Mouse (Mus musculus) gastrocnemius, adult 2 months (tissue): Measurements from ENCODE around the gene Adgre1. TPM values are rescaled to one million over a fixed set of nuclear protein-coding genes. Genes with fewer than 3 reads are reported as not detected.
"Not testable (repeated sequence)": the region's sequence is repeated elsewhere in the genome, so short reads cannot be mapped to it uniquely, and the experiment has no call there.

Experiments used
- DNase-seq: peaks from one replicate; pipeline ENCODE4 v3.0.0; 2022
- H3K27ac ChIP-seq: fragments of 200-600 bp; 2 replicates; pipeline ENCODE4 v1.8.1; 2022; ENCODE audit warnings: mild to moderate bottlenecking
- H3K4me3 ChIP-seq: fragments of 200-600 bp; 2 replicates; pipeline ENCODE4 v1.8.1; 2022; ENCODE audit warnings: mild to moderate bottlenecking, moderate library complexity
- CTCF ChIP-seq: fragments of 200-600 bp; IDR thresholded peaks from 2 replicates; pipeline ENCODE4 v1.8.1; 2022; ENCODE audit warnings: antibody characterized with exemption, mild to moderate bottlenecking, moderate library complexity
- intact Hi-C: fragments of 180-260 bp; cut with DNase I; formaldehyde crosslinking; loops from one replicate; pipeline ENCODE4 v1.15.1; 2025
- long read RNA-seq, 2 experiments: library from polyadenylated mRNA; stranded (forward); transcript quantifications; one replicate each; pipeline ENCODE4 v2.0.0; 2021
- total RNA-seq, 2 experiments: library from RNA; stranded (reverse); gene quantifications; 2 replicates each; pipeline ENCODE4 v1.2.3; 2021

Gene Adgre1
- total RNA-seq: 1 to 10 TPM; 2.4 to 3.2 TPM
- long read RNA-seq, experiment 1, partial matches to known transcripts: 0 of 5 reads
- long read RNA-seq, experiment 1, other reads (novel, unspliced or antisense): 1 of 5 reads
- long read RNA-seq, experiment 2, partial matches to known transcripts: 0 of 1 reads
- long read RNA-seq, experiment 2, other reads (novel, unspliced or antisense): 0 of 1 reads

- no peak within 1 kb of the TSS for H3K27ac ChIP-seq
- intact Hi-C loops: no loop called here
- no peak for TF ChIP-seq CTCF
- peak within 1 kb of the TSS; percentile 48 for H3K4me3 ChIP-seq
- no peak for DNase-seq
Measured at GRCm38 (mm10) chr17:57358441-57358840, at the start of gene Adgre1. Adgre1 (plus strand) TSS chr17:57358691.

GRCm38 (mm10) chr17:57311801-57312200 lies 46.7 kb upstream of the Adgre1 start:
- TF ChIP-seq CTCF: no peak
- Histone ChIP-seq H3K27ac (no peak overlapping the region), H3K4me3 (no peak overlapping the region)
- DNase-seq: no peak
- intact Hi-C loops: no loop called here

GRCm38 (mm10) chr17:57327615-57328014 lies 30.9 kb upstream of the Adgre1 start:
- intact Hi-C loops: no loop called here
- H3K27ac ChIP-seq: no peak overlapping the region
- no peak overlapping the region for H3K4me3 ChIP-seq
- no peak for TF ChIP-seq CTCF
- no peak for DNase-seq

GRCm38 (mm10) chr17:57328944-57329343 lies 29.5 kb upstream of the Adgre1 start:
- no peak overlapping the region for H3K27ac ChIP-seq

GRCm38 (mm10) chr17:57330993-57331392 lies 27.5 kb upstream of the Adgre1 start:
- intact Hi-C loops: loop anchor here (5.0 kb wide), 1 partner anchor 339 kb away; the partner anchor contains the start of gene Clpp
- DNase-seq: no peak
- no peak for TF ChIP-seq CTCF
- no peak overlapping the region for H3K4me3 ChIP-seq
- H3K27ac ChIP-seq: no peak overlapping the region

More at GRCm38 (mm10) chr17:57328944-57329343, 29.5 kb upstream of the Adgre1 start:
- no peak overlapping the region for H3K4me3 ChIP-seq
- TF ChIP-seq CTCF: no peak
- intact Hi-C loops: no loop called here
- DNase-seq: no peak

GRCm38 (mm10) chr17:57332241-57332640 lies 26.2 kb upstream of the Adgre1 start:
- no peak for DNase-seq
- intact Hi-C loops: loop anchor here (5.0 kb wide), 1 partner anchor 340 kb away; the partner anchor contains the start of gene Clpp
- no peak overlapping the region for H3K4me3 ChIP-seq
- H3K27ac ChIP-seq: no peak overlapping the region
- TF ChIP-seq CTCF: no peak

- no peak for TF ChIP-seq CTCF
- intact Hi-C loops: loop anchor here (2.0 to 5.0 kb wide), 3 partner anchors 57 to 342 kb away; partner anchors contain the start of gene Clpp
- no peak for DNase-seq
- no peak overlapping the region for H3K4me3 ChIP-seq
- no peak overlapping the region for H3K27ac ChIP-seq
Measured at GRCm38 (mm10) chr17:57334001-57334760, 24.3 kb upstream of the Adgre1 start.

- H3K4me3 ChIP-seq: no peak overlapping the region
- no peak overlapping the region for H3K27ac ChIP-seq
- peak; percentile 86 for DNase-seq
- TF ChIP-seq CTCF: peak; percentile 92
- intact Hi-C loops: loop anchor here (1.0 to 5.0 kb wide), 4 partner anchors 58 to 342 kb away; partner anchors contain the start of gene Clpp
Measured at GRCm38 (mm10) chr17:57334761-57335150, 23.7 kb upstream of the Adgre1 start.

- not testable (repeated sequence) for H3K27ac ChIP-seq, DNase-seq, H3K4me3 ChIP-seq
- intact Hi-C loops: loop anchor here (1.0 to 2.0 kb wide), 3 partner anchors 58 to 238 kb away; no protein-coding TSS in a partner anchor
Measured at GRCm38 (mm10) chr17:57335194-57335593, 23.3 kb upstream of the Adgre1 start.

- intact Hi-C loops: loop anchor here (1.0 to 2.0 kb wide), 3 partner anchors 59 to 239 kb away; no protein-coding TSS in a partner anchor
- Histone ChIP-seq H3K4me3 (no peak overlapping the region), H3K27ac (no peak overlapping the region)
- TF ChIP-seq CTCF: peak; percentile 99
- DNase-seq: peak; percentile 84
Measured at GRCm38 (mm10) chr17:57335673-57336303, 22.7 kb upstream of the Adgre1 start.

- intact Hi-C loops: no loop called here
- no peak for TF ChIP-seq CTCF
- DNase-seq: no peak
- Histone ChIP-seq H3K4me3 (no peak overlapping the region), H3K27ac (no peak overlapping the region)
Measured at GRCm38 (mm10) chr17:57337996-57338395, 20.5 kb upstream of the Adgre1 start.

GRCm38 (mm10) chr17:57339298-57339697 lies 19.2 kb upstream of the Adgre1 start:
- TF ChIP-seq CTCF: no peak
- no peak overlapping the region for H3K4me3 ChIP-seq
- H3K27ac ChIP-seq: 0 out of 2 replicates have a peak overlapping the region, but pooled peaks have one; percentile 3
- intact Hi-C loops: no loop called here
- no peak for DNase-seq

- DNase-seq: no peak
- intact Hi-C loops: no loop called here
- Histone ChIP-seq H3K27ac (no peak overlapping the region), H3K4me3 (no peak overlapping the region)
- TF ChIP-seq CTCF: no peak
Measured at GRCm38 (mm10) chr17:57341568-57341967, 16.9 kb upstream of the Adgre1 start.
